Mouse (Mus musculus) c-Kit-positive CD71-negative TER-119-negative erythroid progenitor cells, embryonic 14.5 days (primary cell): ENCODE measurements around the gene Apon.
"Not testable (repeated sequence)": the region's sequence is repeated elsewhere in the genome, so short reads cannot be mapped to it uniquely, and the experiment has no call there.

ENCODE experiments used
- DNase-seq: peaks from one replicate; pipeline ENCODE4 v3.0.0-alpha.2; 2013; ENCODE audit warnings: low read depth

Apon gene

GRCm38 (mm10) chr10:128253677-128254255, at the start of gene Apon:
TSS of gene Apon (plus strand) at chr10:128254096.
- no peak for DNase-seq

- no peak for DNase-seq
Measured at GRCm38 (mm10) chr10:128204941-128205340, 49.0 kb upstream of the Apon start.

- no peak for DNase-seq
Measured at GRCm38 (mm10) chr10:128208326-128208725, 45.6 kb upstream of the Apon start.

- no peak for DNase-seq
Measured at GRCm38 (mm10) chr10:128209311-128210009, 44.4 kb upstream of the Apon start.

GRCm38 (mm10) chr10:128210131-128210530, 43.8 kb upstream of the Apon start:
- DNase-seq: no peak

GRCm38 (mm10) chr10:128210954-128211353, 42.9 kb upstream of the Apon start:
- no peak for DNase-seq

GRCm38 (mm10) chr10:128211390-128212108, 42.3 kb upstream of the Apon start, which contains the start of gene Spryd4:
TSS of gene Spryd4 (minus strand) at chr10:128211807.
- DNase-seq: peak; percentile 87

GRCm38 (mm10) chr10:128212148-128212547, 41.7 kb upstream of the Apon start:
- no peak for DNase-seq

GRCm38 (mm10) chr10:128212871-128213323, 41.0 kb upstream of the Apon start:
- peak; percentile 69 for DNase-seq

GRCm38 (mm10) chr10:128214112-128214511, 39.8 kb upstream of the Apon start:
- not testable (repeated sequence) for DNase-seq

GRCm38 (mm10) chr10:128214981-128215380, 38.9 kb upstream of the Apon start:
- DNase-seq: no peak

GRCm38 (mm10) chr10:128218387-128219117, 35.3 kb upstream of the Apon start:
- DNase-seq: no peak

- no peak for DNase-seq
Measured at GRCm38 (mm10) chr10:128221533-128222286, 32.2 kb upstream of the Apon start.

- DNase-seq: no peak
Measured at GRCm38 (mm10) chr10:128225064-128225463, 28.8 kb upstream of the Apon start.

- DNase-seq: no peak
Measured at GRCm38 (mm10) chr10:128225538-128225937, 28.4 kb upstream of the Apon start, which contains the start of gene Mip. TSS of gene Mip (plus strand) at chr10:128225838.

GRCm38 (mm10) chr10:128227592-128227991, 26.3 kb upstream of the Apon start:
- DNase-seq: no peak

- DNase-seq: no peak
Measured at GRCm38 (mm10) chr10:128228009-128228408, 25.9 kb upstream of the Apon start.

GRCm38 (mm10) chr10:128230582-128230981, 23.3 kb upstream of the Apon start:
- DNase-seq: no peak

GRCm38 (mm10) chr10:128231146-128231545, 22.8 kb upstream of the Apon start:
- no peak for DNase-seq

- peak; percentile 70 for DNase-seq
Measured at GRCm38 (mm10) chr10:128231697-128232419, 22.0 kb upstream of the Apon start, which contains the start of gene Timeless. TSS of gene Timeless (plus strand) at chr10:128232065.
